Mouse (Mus musculus): ENCODE measurements at regions not wholly inside any gene's neighbourhood (a gene's known extent, or its start where the extent isn't known, plus 50 kb on each side); places are given as distances from the start of the nearest gene placed in this dataset.

DNA sequence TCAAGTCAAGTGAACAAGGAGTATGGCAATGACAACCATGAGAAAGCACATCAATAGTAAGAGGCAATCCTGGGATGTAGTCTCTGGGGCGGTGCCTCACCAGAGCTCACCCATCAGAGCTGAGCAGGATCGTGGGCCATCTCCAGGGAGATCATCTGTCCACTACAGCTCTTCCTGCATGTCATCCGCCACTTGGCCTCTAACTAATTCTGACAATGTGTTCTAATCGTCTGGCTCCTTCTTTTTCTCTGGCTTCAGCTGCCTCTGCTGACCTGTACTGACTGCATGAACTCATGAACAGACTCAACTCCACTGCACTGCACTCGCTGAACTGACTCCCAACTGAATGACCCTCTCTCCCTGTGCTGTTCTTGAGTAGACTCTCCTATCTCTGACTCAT, 277.9 kb upstream of the Far2 start:
- no peak for DNase-seq (ENCODE audit: low spot score)
- Histone ChIP-seq H3K36me3 (no peaks in the 10 kb centered on the region), H3K4me3 (no peak overlapping the region), H3K27ac (replicated peaks) (no peak overlapping the region), H3K27me3 (ENCODE audit: low read depth, poor library complexity, severe bottlenecking) (no peaks in the 10 kb centered on the region), H3K4me1 (no peaks in the 10 kb centered on the region), H3K9me3 (replicated peaks) (no peaks in the 10 kb centered on the region)
- 77% methylated on average over 5 of the region's 5 CpGs for WGBS

DNA sequence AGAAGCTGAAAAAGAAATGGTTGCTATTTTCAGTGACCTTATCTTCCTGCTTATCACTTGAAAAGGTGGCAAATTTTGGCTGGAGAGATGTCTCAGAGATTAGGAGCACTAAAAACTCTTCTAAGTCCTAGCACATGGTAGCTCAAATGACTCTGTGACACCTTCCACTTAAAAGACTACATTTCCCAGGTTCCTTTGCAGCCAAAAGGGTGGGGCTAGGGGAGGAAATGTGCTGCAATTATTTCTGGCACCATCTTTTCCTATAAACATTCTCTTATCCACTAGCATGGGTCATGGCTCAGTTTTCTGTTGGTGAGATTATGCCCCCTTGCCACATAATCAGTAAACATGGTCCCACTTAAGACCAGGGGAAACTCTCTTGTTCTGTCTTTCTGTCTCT, 277.0 kb upstream of the Far2 start:
- Histone ChIP-seq H3K4me3 (no peak overlapping the region), H3K27me3 (ENCODE audit: low read depth, poor library complexity, severe bottlenecking) (no peaks in the 10 kb centered on the region), H3K4me1 (no peaks in the 10 kb centered on the region), H3K36me3 (no peaks in the 10 kb centered on the region), H3K27ac (replicated peaks) (no peak overlapping the region), H3K9me3 (replicated peaks) (no peaks in the 10 kb centered on the region)
- no peak for DNase-seq (ENCODE audit: low spot score)

DNA sequence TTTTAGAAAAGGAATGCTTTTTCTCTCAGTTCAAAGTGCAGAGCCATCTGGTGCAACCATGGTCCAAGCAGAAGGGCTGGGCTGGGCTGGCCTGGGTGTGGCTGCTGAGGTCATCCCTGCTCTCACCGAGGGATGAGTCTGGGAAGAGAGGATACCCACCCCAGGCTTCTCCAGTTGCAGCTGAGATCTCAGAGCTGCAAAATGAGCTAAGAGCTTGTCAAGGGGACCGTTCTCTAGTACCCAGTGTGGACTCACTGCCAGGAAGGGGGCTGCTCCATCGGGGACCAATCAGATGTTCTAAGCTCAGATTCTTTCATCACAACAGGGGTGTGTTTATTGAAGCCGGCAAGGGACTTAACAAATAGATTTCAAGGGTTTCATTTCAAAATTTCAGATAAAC, 275.6 kb upstream of the Far2 start:
- Histone ChIP-seq H3K4me3 (no peak overlapping the region), H3K9me3 (replicated peaks) (no peaks in the 10 kb centered on the region), H3K27ac (replicated peaks) (no peak overlapping the region), H3K36me3 (no peaks in the 10 kb centered on the region), H3K27me3 (ENCODE audit: low read depth, poor library complexity, severe bottlenecking) (no peaks in the 10 kb centered on the region), H3K4me1 (no peaks in the 10 kb centered on the region)
- WGBS: 56% methylated on average over 4 of the region's 4 CpGs
- DNase-seq (ENCODE audit: low spot score): no peak

DNA sequence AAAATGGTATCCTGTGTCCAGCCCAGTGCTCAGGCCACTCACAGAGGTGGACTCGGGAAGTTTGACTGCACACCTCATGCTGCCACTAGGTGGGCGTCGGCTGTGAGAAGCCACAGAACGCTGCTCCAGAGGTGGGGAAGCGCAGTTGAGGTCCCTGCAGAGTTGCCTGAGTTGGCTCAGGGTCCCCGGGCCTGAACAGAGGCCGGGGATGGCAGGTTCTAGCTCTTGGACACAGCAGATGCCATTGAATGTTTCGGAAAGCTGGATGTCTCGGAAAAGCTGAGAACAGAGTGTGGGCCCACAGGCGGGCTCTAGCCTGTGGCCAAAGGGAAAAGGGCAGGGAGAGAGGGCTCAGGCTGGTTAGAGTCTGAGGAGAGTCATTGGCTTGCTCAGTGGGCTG, 273.2 kb upstream of the Far2 start:
- no peaks in the 10 kb centered on the region for H3K4me1 ChIP-seq
- no peak overlapping the region for H3K27ac ChIP-seq (replicated peaks)

DNA sequence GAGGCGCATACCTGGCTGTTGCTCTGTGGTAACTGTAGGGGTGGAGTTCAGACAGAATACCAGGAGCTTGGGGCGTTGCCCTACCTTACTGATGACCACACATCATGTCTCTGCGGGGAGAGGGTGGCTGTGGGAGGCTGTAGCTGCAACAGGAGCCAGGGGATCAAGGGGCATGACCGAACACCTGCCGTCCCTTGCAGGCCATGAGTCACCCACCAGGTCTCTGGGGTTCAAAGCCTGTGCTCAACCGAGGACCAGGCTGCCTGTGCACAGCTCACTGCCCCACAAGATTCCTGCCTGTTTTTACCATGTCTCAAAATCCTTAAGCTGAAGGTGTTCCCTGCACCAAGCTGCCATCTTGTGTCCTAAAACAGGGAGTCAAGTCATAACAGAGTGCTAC, 272.4 kb upstream of the Far2 start:
- no peak overlapping the region for H3K27ac ChIP-seq (replicated peaks)
- no peaks in the 10 kb centered on the region for H3K36me3 ChIP-seq
- no peaks in the 10 kb centered on the region for H3K4me1 ChIP-seq
- no peak for DNase-seq (ENCODE audit: low spot score)
- no peak overlapping the region for H3K4me3 ChIP-seq
- 85% methylated on average over 6 of the region's 6 CpGs for WGBS
- no peaks in the 10 kb centered on the region for H3K27me3 ChIP-seq (ENCODE audit: low read depth, poor library complexity, severe bottlenecking)
- no peaks in the 10 kb centered on the region for H3K9me3 ChIP-seq (replicated peaks)

More for the DNA sequence above, 273.2 kb upstream of the Far2 start:
- no peaks in the 10 kb centered on the region for H3K27me3 ChIP-seq (ENCODE audit: low read depth, poor library complexity, severe bottlenecking)
- no peak for DNase-seq (ENCODE audit: low spot score)
- WGBS: 83% methylated on average over 10 of the region's 10 CpGs
- H3K9me3 ChIP-seq (replicated peaks): no peaks in the 10 kb centered on the region
- H3K36me3 ChIP-seq: no peaks in the 10 kb centered on the region
- no peak overlapping the region for H3K4me3 ChIP-seq

DNA sequence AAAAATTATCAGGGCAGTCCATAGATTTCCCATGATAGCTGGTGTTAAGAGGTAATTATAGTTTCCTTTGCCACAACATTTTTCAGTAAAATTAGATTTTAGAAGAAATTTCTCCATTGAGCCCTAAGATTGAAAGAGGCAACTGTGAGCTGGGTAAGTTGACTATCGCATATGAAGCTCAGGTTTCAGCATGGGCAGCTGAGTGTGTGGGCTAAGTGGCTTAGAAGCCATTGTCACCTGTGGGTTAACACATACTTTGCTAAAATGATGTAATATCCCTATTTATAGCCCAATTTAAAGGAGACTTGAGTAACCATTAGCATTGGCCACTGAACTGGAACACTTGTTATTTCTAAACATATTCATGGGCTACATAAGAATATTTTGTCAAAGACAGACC, 267.6 kb upstream of the Far2 start:
- no peak for DNase-seq (ENCODE audit: low spot score)
- 92% methylated on average over 1 of the region's 1 CpGs for WGBS
- no peaks in the 10 kb centered on the region for H3K27me3 ChIP-seq (ENCODE audit: low read depth, poor library complexity, severe bottlenecking)
- no peak overlapping the region for H3K4me3 ChIP-seq
- H3K4me1 ChIP-seq: no peaks in the 10 kb centered on the region
- H3K27ac ChIP-seq (replicated peaks): no peak overlapping the region
- H3K36me3 ChIP-seq: no peaks in the 10 kb centered on the region
- no peaks in the 10 kb centered on the region for H3K9me3 ChIP-seq (replicated peaks)

DNA sequence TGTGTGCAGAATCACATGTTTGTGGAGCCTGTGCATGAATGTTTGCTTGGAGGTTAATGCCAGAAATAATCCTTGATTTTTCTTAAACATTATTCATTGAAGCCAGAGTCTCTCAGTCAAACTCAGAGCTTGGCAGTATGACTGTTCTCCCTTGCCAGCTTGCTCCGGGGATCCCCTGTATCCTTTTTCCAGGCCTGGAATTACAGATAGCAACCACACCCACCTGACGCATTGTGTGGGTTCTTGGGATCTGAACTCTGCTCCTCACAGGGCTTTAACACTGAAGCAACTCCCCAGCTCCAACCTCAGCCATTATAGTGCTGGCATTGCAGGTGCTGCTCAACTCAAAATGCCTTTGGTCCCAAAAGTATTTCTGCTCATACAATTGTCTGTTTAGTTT, 262.8 kb upstream of the Far2 start:
- no peaks in the 10 kb centered on the region for H3K36me3 ChIP-seq
- H3K4me3 ChIP-seq: no peak overlapping the region
- no peak overlapping the region for H3K27ac ChIP-seq (replicated peaks)
- no peaks in the 10 kb centered on the region for H3K4me1 ChIP-seq
- H3K27me3 ChIP-seq (ENCODE audit: low read depth, poor library complexity, severe bottlenecking): no peaks in the 10 kb centered on the region
- 83% methylated on average over 2 of the region's 2 CpGs for WGBS
- no peaks in the 10 kb centered on the region for H3K9me3 ChIP-seq (replicated peaks)
- DNase-seq (ENCODE audit: low spot score): no peak

DNA sequence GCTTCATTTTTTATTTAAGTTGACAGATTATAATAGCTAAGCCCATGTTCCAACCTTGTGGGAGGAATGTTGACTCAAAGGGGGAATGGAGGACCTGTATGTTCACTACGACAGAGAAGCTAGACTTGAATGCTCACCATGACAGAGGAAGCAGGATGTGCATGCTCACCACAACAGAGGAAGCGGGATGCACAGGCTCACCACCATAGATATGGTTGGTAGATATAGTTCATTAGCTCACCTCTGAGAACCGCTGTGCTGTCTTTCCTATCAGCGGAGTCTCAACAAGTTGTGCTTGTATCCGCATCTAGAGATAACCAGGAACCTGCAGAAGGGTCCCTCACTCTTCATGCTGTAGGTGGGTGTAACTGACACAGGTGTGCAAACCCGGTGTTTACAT, 262.2 kb upstream of the Far2 start:
- no peaks in the 10 kb centered on the region for H3K27me3 ChIP-seq (ENCODE audit: low read depth, poor library complexity, severe bottlenecking)
- no peaks in the 10 kb centered on the region for H3K36me3 ChIP-seq
- H3K27ac ChIP-seq (replicated peaks): no peak overlapping the region
- no peak for DNase-seq (ENCODE audit: low spot score)
- H3K9me3 ChIP-seq (replicated peaks): no peaks in the 10 kb centered on the region
- no peak overlapping the region for H3K4me3 ChIP-seq
- H3K4me1 ChIP-seq: no peaks in the 10 kb centered on the region
- 86% methylated on average over 6 of the region's 6 CpGs for WGBS

DNA sequence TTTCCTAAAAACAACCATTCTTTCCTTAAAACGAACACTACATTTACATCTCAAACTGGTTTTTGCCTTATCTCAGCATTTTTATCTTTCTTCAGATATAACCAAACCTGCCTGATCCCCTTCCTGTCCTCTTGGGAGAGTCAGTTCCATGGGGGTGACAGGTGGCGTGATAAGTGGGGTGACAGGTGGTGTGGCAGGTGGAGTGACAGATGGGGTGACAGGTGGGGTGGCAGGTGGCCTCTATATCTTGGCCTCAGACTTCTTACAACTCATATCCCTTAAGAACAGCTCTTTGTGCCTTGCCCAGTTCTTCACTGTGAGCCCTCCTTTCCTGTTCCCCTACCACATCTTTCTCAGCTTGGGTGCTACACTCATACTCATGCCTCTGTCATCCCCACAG, 259.0 kb upstream of the Far2 start:
- WGBS: 92% methylated on average over 2 of the region's 2 CpGs

DNA sequence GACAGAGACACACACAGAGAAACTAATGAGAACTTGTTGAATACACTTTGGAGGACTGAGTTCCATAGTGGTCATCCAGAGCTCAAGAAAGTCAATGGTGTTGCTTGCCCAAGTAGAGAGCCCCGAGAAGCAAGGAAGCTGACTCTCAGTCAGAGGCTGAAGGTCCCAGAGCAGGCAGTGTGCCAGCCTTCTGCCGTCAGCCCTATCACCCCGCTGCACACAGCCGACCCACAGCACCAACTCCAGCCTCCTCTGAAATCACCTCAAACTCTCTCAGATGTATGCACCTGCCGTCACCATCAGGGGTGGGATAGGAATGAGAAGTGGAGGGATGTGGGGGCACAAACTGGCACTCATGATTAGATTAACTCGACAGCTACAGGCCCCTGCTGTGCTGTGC, 257.9 kb upstream of the Far2 start:
- H3K9me3 ChIP-seq (replicated peaks): no peaks in the 10 kb centered on the region
- no peak for DNase-seq (ENCODE audit: low spot score)
- H3K4me1 ChIP-seq: no peaks in the 10 kb centered on the region
- WGBS: 84% methylated on average over 6 of the region's 6 CpGs
- no peak overlapping the region for H3K27ac ChIP-seq (replicated peaks)
- no peaks in the 10 kb centered on the region for H3K36me3 ChIP-seq
- H3K4me3 ChIP-seq: no peak overlapping the region
- H3K27me3 ChIP-seq (ENCODE audit: low read depth, poor library complexity, severe bottlenecking): no peaks in the 10 kb centered on the region

More for the DNA sequence above, 259.0 kb upstream of the Far2 start:
- Histone ChIP-seq H3K9me3 (replicated peaks) (no peaks in the 10 kb centered on the region), H3K4me1 (no peaks in the 10 kb centered on the region), H3K36me3 (no peaks in the 10 kb centered on the region), H3K4me3 (no peak overlapping the region), H3K27me3 (ENCODE audit: low read depth, poor library complexity, severe bottlenecking) (no peaks in the 10 kb centered on the region), H3K27ac (replicated peaks) (no peak overlapping the region)
- DNase-seq (ENCODE audit: low spot score): no peak

DNA sequence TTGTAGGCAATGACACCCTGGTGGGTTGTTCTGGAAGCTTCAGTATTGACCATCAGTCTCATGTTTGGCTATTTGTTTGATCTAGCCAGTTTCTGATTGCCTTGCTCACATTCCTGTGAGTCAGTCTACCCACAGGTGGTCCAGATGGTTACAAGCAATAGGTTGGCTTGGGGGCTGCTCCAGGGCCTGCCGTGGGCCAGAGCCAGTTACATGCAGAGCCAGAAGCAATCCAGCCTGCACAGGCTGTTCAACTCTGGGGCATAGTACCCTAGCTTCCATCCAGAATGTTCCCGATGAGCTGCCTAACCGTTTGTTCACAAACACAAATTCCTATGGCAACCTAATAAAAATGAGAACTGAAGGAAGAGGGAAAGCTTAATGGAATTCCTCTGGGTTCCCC, 253.2 kb upstream of the Far2 start:
- Histone ChIP-seq H3K36me3 (no peaks in the 10 kb centered on the region), H3K27ac (replicated peaks) (no peak overlapping the region), H3K27me3 (ENCODE audit: low read depth, poor library complexity, severe bottlenecking) (no peaks in the 10 kb centered on the region), H3K4me3 (no peak overlapping the region), H3K4me1 (no peaks in the 10 kb centered on the region), H3K9me3 (replicated peaks) (no peaks in the 10 kb centered on the region)
- no peak for DNase-seq (ENCODE audit: low spot score)
- WGBS: 44% methylated on average over 3 of the region's 3 CpGs

DNA sequence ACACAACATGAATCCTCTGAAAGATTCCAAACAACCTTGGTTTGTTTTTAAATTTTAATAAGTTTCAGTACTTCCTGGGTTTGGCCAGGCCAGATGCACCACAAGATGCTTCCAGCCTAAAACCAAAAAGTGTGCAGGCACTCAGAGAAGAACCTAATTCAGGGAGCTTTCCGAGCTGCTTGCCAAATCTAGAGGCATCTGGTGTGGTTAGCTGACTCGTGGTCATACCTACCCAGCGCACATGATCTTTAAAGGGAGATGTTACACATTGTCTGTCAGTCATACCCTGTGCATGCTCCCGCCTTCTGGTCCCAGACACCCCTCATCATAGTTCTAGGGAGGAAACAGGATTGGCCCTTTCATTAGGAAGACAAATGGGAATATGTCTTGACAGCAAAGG, 252.7 kb upstream of the Far2 start:
- WGBS: 87% methylated on average over 4 of the region's 4 CpGs
- no peaks in the 10 kb centered on the region for H3K9me3 ChIP-seq (replicated peaks)
- H3K4me1 ChIP-seq: no peaks in the 10 kb centered on the region
- no peaks in the 10 kb centered on the region for H3K36me3 ChIP-seq
- DNase-seq (ENCODE audit: low spot score): no peak
- no peak overlapping the region for H3K4me3 ChIP-seq
- no peak overlapping the region for H3K27ac ChIP-seq (replicated peaks)
- H3K27me3 ChIP-seq (ENCODE audit: low read depth, poor library complexity, severe bottlenecking): no peaks in the 10 kb centered on the region

DNA sequence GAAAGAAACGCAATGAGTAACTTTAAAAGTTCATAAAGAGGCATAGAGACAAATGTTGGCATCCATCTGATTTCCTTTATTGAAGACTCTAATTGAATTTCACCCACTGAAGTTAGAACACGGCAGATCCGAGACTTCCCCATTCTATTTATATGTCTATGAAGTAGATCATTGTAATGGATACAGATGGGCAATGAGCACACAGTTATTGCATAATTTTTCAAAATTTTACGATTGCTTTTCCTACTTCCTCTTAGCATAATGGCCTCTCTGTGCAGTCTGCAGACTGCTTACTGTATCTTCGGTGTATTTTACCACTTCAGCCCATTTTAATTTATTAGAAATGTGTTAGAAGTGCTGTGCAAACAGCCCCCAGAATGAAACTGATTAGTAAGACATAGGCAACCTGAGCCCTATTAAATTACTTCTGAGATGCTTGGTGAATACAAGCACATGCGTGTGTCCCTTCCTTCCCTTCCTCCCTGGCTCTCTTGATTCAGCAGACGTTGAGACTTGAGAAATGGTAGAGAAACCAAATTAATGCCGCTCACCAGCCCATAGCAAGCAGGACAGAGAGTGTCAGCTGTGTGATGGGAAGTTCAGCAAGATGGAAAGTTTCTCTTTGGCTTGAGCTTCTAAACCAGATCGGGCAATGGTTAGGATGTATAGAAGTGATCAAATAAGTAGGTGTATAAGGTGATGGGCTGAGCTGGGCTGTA, 247.9 kb upstream of the Far2 start:
- Histone ChIP-seq H3K27me3 (ENCODE audit: low read depth, poor library complexity, severe bottlenecking) (no peaks in the 10 kb centered on the region), H3K27ac (replicated peaks) (no peak overlapping the region), H3K36me3 (no peaks in the 10 kb centered on the region), H3K4me3 (no peak overlapping the region), H3K9me3 (replicated peaks) (no peaks in the 10 kb centered on the region), H3K4me1 (peaks cover 4% of the 10 kb centered on the region; the same call in 1 of the 2 replicates)
- DNase-seq (ENCODE audit: low spot score): no peak
- WGBS: 88% methylated on average over 9 of the region's 9 CpGs

DNA sequence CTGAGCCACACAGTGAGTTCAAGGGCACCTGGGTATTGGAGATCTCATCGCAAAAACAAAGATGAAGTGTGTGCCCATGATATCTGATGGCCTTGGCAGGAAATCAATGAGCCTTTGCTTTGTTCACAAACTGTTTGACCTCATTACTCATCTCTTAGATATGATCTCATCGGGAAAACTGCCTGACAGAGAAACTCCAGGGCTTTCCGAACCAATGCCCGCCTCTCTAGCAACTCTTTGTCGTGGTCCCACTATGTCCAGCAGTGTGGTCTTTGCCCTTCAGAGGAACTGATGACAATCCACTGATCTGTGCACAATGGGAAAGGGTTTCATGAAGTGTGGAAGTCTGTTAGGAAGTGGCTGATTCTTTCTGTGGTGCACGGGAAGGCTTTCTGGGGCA, 247.2 kb upstream of the Far2 start:
- no peak for DNase-seq (ENCODE audit: low spot score)
- Histone ChIP-seq H3K9me3 (replicated peaks) (no peaks in the 10 kb centered on the region), H3K36me3 (no peaks in the 10 kb centered on the region)

More for the DNA sequence above, 247.2 kb upstream of the Far2 start:
- H3K4me3 ChIP-seq: no peak overlapping the region
- 90% methylated on average over 6 of the region's 6 CpGs for WGBS
- no peaks in the 10 kb centered on the region for H3K27me3 ChIP-seq (ENCODE audit: low read depth, poor library complexity, severe bottlenecking)
- H3K4me1 ChIP-seq: peaks cover 4% of the 10 kb centered on the region; the same call in 1 of the 2 replicates
- H3K27ac ChIP-seq (replicated peaks): no peak overlapping the region

All from midbrain, embryonic 10.5 days (tissue).